10 mouse cellular contexts compared by ENCODE assay signal in genomic region chr16:65378276-65378675, GRCm38 (mm10).
"Had no signal": no experiment of that assay in that cellular context is flagged by ENCODE, and none has a peak within 500 bp of the region (broad histone marks: within the 10 kb centered on the region; RNA-seq: fewer than 3 reads in every experiment).

No protein-coding gene starts in this region.

- DNase-seq: liver, postnatal 0 days; lung, adult 2 months; lung, postnatal 4 days; midbrain, embryonic 14.5 days; right cerebral cortex, postnatal 14 days; thymus, adult 2 months; thymus, postnatal 25 days; thymus, postnatal 4 days had no signal

- ATAC-seq: liver, postnatal 0 days; lung, postnatal 0 days; midbrain, embryonic 16.5 days had no signal
